Mouse (Mus musculus): ENCODE data around the gene Kcnc1. TPM values are rescaled to one million over a fixed set of nuclear protein-coding genes. Genes with fewer than 3 reads are reported as not detected.

Kcnc1 gene
- polyA plus RNA-seq (2017; shearing (Covaris generic)), result 0.91 TPM

GRCm38 (mm10) chr7:46396231-46396927, at the start of gene Kcnc1:
Gene Kcnc1, plus strand, starts transcription at chr7:46396497.

GRCm38 (mm10) chr7:46376172-46377007, 19.9 kb upstream of the Kcnc1 start, which contains the start of gene Myod1:
Gene Myod1, plus strand, starts transcription at chr7:46376474.

Other genes starting within 250 kb of the Kcnc1 start
- not detected for gene Abcc8, start 216.5 kb upstream of the Kcnc1 start, polyA plus RNA-seq (2017; shearing (Covaris generic))
- gene Ush1c, start 158.0 kb upstream of the Kcnc1 start, polyA plus RNA-seq (2017; shearing (Covaris generic)), result not detected
- not detected for gene Otog, start 155.5 kb upstream of the Kcnc1 start, polyA plus RNA-seq (2017; shearing (Covaris generic))
- gene Myod1, start 20.0 kb upstream of the Kcnc1 start, polyA plus RNA-seq (2017; shearing (Covaris generic)), result not detected
- gene Sergef, start 243.3 kb downstream of the Kcnc1 start, polyA plus RNA-seq (2017; shearing (Covaris generic)), result 17.9 TPM

Measured in naive thymus-derived CD4-positive, alpha-beta T cell, adult 5 months (primary cell).